Mouse (Mus musculus): ENCODE results near the gene Hmx1. TPM values are rescaled to one million over a fixed set of nuclear protein-coding genes. Genes with fewer than 3 reads are reported as not detected.

Gene Hmx1
- polyA plus RNA-seq, 1 experiment from 2014 or later = not detected

- Histone ChIP-seq H3K27ac (ENCODE audit: low read length) (no peak overlapping the region), H3K4me2 (replicated peaks; ENCODE audit: low read depth, low read length) (no peak overlapping the region), H3K36me3 (ENCODE audit: control insufficient read depth, insufficient read depth, low read length) (no peaks in the 10 kb centered on the region), H3K9ac (replicated peaks; ENCODE audit: low read depth, low read length) (no peak overlapping the region), H3K27me3 (ENCODE audit: control insufficient read depth, insufficient read depth, low read length) (no peaks in the 10 kb centered on the region; the same call in 1 of the 2 replicates), H3K9me3 (ENCODE audit: control insufficient read depth, low read depth, low read length) (no peaks in the 10 kb centered on the region), H3K4me3 (ENCODE audit: low read depth, low read length) (no peak overlapping the region), H3K4me1 (ENCODE audit: control insufficient read depth, insufficient read depth, low read length) (no peaks in the 10 kb centered on the region)
- WGBS = 40% methylated on average over 5 of the region's 5 CpGs
- ATAC-seq (ENCODE audit: insufficient number of reproducible peaks, insufficient read depth, low FRiP score, low read depth) = no peak
Measured at GRCm38 (mm10) chr5:35434038-35434437, 45.1 kb downstream of the Hmx1 start.

- H3K36me3 ChIP-seq (ENCODE audit: control insufficient read depth, insufficient read depth, low read length) = no peaks in the 10 kb centered on the region
- no peak for ATAC-seq (ENCODE audit: insufficient number of reproducible peaks, insufficient read depth, low FRiP score, low read depth)
- 40% methylated on average over 6 of the region's 6 CpGs for WGBS
- no peaks in the 10 kb centered on the region for H3K9me3 ChIP-seq (ENCODE audit: control insufficient read depth, low read depth, low read length)
- H3K4me1 ChIP-seq (ENCODE audit: control insufficient read depth, insufficient read depth, low read length) = no peaks in the 10 kb centered on the region
- no peak overlapping the region for H3K4me3 ChIP-seq (ENCODE audit: low read depth, low read length)
- no peaks in the 10 kb centered on the region; the same call in 1 of the 2 replicates for H3K27me3 ChIP-seq (ENCODE audit: control insufficient read depth, insufficient read depth, low read length)
- no peak overlapping the region for H3K4me2 ChIP-seq (replicated peaks; ENCODE audit: low read depth, low read length)
- no peak overlapping the region for H3K27ac ChIP-seq (ENCODE audit: low read length)
- H3K9ac ChIP-seq (replicated peaks; ENCODE audit: low read depth, low read length) = no peak overlapping the region
Measured at GRCm38 (mm10) chr5:35434703-35435102, 45.8 kb downstream of the Hmx1 start.

DNA sequence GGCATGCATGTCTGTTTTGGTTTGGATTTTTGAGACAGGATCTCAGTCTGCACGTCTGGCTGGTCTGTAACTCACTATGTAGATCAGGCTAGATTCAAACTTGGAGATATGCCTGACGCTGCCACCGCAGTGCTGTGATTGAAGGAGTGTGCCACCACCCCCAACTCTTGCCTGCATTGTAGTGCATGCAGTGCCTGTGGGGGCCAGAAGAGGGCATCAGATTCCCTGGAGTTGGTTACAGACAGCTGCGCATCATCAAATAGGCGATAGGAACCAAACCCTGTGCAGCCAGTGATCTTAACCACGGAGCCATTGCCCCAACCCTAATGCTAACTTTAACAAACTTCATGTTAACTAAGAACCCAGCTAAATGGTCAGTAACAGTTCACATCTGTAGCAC lies 49.9 kb downstream of the Hmx1 start:
- no peak overlapping the region for H3K4me3 ChIP-seq (ENCODE audit: low read depth, low read length)
- no peaks in the 10 kb centered on the region for H3K9me3 ChIP-seq (ENCODE audit: control insufficient read depth, low read depth, low read length)
- no peaks in the 10 kb centered on the region for H3K4me1 ChIP-seq (ENCODE audit: control insufficient read depth, insufficient read depth, low read length)
- 81% methylated on average over 6 of the region's 6 CpGs for WGBS
- no peaks in the 10 kb centered on the region for H3K27me3 ChIP-seq (ENCODE audit: control insufficient read depth, insufficient read depth, low read length)
- H3K36me3 ChIP-seq (ENCODE audit: control insufficient read depth, insufficient read depth, low read length) = no peaks in the 10 kb centered on the region
- no peak overlapping the region for H3K9ac ChIP-seq (replicated peaks; ENCODE audit: low read depth, low read length)
- H3K27ac ChIP-seq (ENCODE audit: low read length) = no peak overlapping the region
- ATAC-seq (ENCODE audit: insufficient number of reproducible peaks, insufficient read depth, low FRiP score, low read depth) = no peak
- H3K4me2 ChIP-seq (replicated peaks; ENCODE audit: low read depth, low read length) = no peak overlapping the region

DNA sequence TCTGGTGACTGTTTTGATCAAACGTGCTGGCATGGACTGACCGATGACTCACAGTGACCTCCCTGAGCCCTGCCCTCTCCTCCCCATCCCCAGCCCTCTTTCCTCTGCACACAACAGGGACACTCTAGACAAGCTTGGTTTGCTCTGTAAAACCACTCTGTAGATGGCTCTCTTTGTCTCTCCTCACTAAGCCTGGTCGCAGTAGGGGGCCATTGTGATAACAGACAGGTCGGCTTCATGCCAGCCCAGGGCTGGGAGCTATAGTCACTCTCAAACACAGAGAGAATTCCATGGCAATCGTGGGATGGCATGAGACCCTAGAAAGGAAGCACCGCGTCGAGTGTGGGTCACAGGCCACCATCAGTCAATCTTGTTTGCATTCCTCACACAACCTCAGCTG lies 51.6 kb downstream of the Hmx1 start:
- ATAC-seq (ENCODE audit: insufficient number of reproducible peaks, insufficient read depth, low FRiP score, low read depth) = no peak
- no peaks in the 10 kb centered on the region for H3K9me3 ChIP-seq (ENCODE audit: control insufficient read depth, low read depth, low read length)
- no peaks in the 10 kb centered on the region for H3K27me3 ChIP-seq (ENCODE audit: control insufficient read depth, insufficient read depth, low read length)
- no peak overlapping the region for H3K4me3 ChIP-seq (ENCODE audit: low read depth, low read length)
- H3K4me1 ChIP-seq (ENCODE audit: control insufficient read depth, insufficient read depth, low read length) = no peaks in the 10 kb centered on the region
- H3K9ac ChIP-seq (replicated peaks; ENCODE audit: low read depth, low read length) = no peak overlapping the region
- H3K36me3 ChIP-seq (ENCODE audit: control insufficient read depth, insufficient read depth, low read length) = no peaks in the 10 kb centered on the region
- 34% methylated on average over 8 of the region's 8 CpGs for WGBS
- no peak overlapping the region for H3K4me2 ChIP-seq (replicated peaks; ENCODE audit: low read depth, low read length)
- H3K27ac ChIP-seq (ENCODE audit: low read length) = no peak overlapping the region

- H3K27me3 ChIP-seq (ENCODE audit: control insufficient read depth, insufficient read depth, low read length) = no peaks in the 10 kb centered on the region
- 62% methylated on average over 9 of the region's 9 CpGs for WGBS
- H3K4me2 ChIP-seq (replicated peaks; ENCODE audit: low read depth, low read length) = no peak overlapping the region
- H3K9me3 ChIP-seq (ENCODE audit: control insufficient read depth, low read depth, low read length) = no peaks in the 10 kb centered on the region
- no peak overlapping the region for H3K27ac ChIP-seq (ENCODE audit: low read length)
- H3K4me1 ChIP-seq (ENCODE audit: control insufficient read depth, insufficient read depth, low read length) = no peaks in the 10 kb centered on the region
- no peak for ATAC-seq (ENCODE audit: insufficient number of reproducible peaks, insufficient read depth, low FRiP score, low read depth)
- no peaks in the 10 kb centered on the region for H3K36me3 ChIP-seq (ENCODE audit: control insufficient read depth, insufficient read depth, low read length)
- no peak overlapping the region for H3K9ac ChIP-seq (replicated peaks; ENCODE audit: low read depth, low read length)
- no peak overlapping the region for H3K4me3 ChIP-seq (ENCODE audit: low read depth, low read length)
Measured at GRCm38 (mm10) chr5:35441411-35441810, 52.5 kb downstream of the Hmx1 start.

DNA sequence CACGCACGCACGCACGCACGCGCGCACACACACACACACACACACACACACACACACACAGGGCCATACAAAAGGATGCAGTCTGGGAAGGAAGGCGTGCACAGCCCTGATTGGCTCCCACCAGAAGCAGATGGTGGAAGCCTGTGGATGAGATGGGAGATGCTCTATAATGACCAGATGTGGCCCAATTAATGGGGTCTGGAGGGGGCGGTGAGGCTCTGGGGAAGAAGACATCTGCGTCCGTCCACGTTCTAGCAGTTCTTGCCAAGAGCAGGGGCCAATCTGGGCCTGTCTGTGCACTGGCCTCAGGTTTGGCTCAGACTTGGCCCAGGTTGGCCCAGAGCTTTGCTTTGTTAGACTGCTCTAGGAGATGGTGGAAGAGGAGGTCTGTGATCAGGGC lies 55.8 kb downstream of the Hmx1 start:
- peaks cover 3% of the 10 kb centered on the region; the same call in 1 of the 2 replicates for H3K4me1 ChIP-seq (ENCODE audit: control insufficient read depth, insufficient read depth, low read length)
- H3K9ac ChIP-seq (replicated peaks; ENCODE audit: low read depth, low read length) = no peak overlapping the region
- 89% methylated on average over 10 of the region's 12 CpGs for WGBS
- H3K27me3 ChIP-seq (ENCODE audit: control insufficient read depth, insufficient read depth, low read length) = no peaks in the 10 kb centered on the region
- H3K36me3 ChIP-seq (ENCODE audit: control insufficient read depth, insufficient read depth, low read length) = no peaks in the 10 kb centered on the region
- no peak overlapping the region for H3K4me3 ChIP-seq (ENCODE audit: low read depth, low read length)
- ATAC-seq (ENCODE audit: insufficient number of reproducible peaks, insufficient read depth, low FRiP score, low read depth) = no peak
- no peak overlapping the region for H3K4me2 ChIP-seq (replicated peaks; ENCODE audit: low read depth, low read length)
- no peak overlapping the region for H3K27ac ChIP-seq (ENCODE audit: low read length)
- H3K9me3 ChIP-seq (ENCODE audit: control insufficient read depth, low read depth, low read length) = no peaks in the 10 kb centered on the region

- Histone ChIP-seq H3K9me3 (ENCODE audit: control insufficient read depth, low read depth, low read length) (no peaks in the 10 kb centered on the region), H3K27me3 (ENCODE audit: control insufficient read depth, insufficient read depth, low read length) (no peaks in the 10 kb centered on the region), H3K36me3 (ENCODE audit: control insufficient read depth, insufficient read depth, low read length) (no peaks in the 10 kb centered on the region), H3K4me3 (ENCODE audit: low read depth, low read length) (peak overlapping the region; percentile 11; the same call in 1 of the 2 replicates), H3K4me1 (ENCODE audit: control insufficient read depth, insufficient read depth, low read length) (peaks cover 3% of the 10 kb centered on the region; the same call in 1 of the 2 replicates), H3K27ac (ENCODE audit: low read length) (no peak overlapping the region), H3K9ac (replicated peaks; ENCODE audit: low read depth, low read length) (no peak overlapping the region), H3K4me2 (replicated peaks; ENCODE audit: low read depth, low read length) (peak overlapping the region; percentile 38)
- ATAC-seq (ENCODE audit: insufficient number of reproducible peaks, insufficient read depth, low FRiP score, low read depth) = peak; percentile 63
- 16% methylated on average over 27 of the region's 27 CpGs for WGBS
Measured at GRCm38 (mm10) chr5:35447656-35448443, 58.9 kb downstream of the Hmx1 start.
